Mouse (Mus musculus): Measurements from ENCODE around the gene Map3k4.
"Not testable (repeated sequence)": the region's sequence is repeated elsewhere in the genome, so short reads cannot be mapped to it uniquely, and the experiment has no call there.

The Map3k4 gene

DNA sequence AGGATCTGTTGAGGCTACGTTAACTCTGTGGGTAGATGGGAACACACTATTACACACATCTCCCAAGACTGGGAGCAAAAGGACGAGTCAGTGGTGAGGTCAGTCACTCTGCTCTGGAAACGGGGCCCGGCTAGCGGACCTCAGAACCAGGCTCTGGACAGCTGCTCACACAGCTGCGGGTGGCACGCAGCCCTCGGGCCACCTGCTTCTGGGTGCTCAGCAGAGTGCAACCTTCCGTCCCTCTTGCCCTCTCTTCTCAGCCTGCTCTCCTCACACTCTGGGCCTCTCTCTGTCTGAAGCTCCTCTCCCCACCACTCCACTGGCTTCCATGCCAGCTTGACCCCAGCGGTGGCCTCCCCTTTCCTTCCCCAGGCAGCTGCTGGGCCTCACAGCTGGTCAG lies 50.1 kb downstream of the Map3k4 start:
- DNase-seq (ENCODE audit: low read depth) = no peak

DNA sequence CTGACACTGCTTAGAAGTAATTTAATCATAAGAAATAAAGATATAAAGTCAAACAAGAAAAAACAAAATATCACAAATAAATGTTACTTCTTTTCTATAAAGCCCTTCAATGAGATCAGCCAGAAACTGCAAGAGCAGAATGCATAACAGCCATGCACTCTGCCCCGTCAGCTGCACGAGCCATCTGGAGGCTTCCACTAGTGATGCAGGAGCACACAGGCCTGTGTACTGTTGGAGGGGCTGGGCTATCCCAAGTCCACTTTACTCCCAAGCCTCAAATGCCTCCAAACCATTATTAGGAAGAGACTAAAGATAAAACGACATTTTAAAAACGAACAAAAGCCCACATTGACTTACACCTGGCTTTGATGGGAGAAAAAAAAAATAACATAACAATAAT lies 50.5 kb downstream of the Map3k4 start:
- no peak for DNase-seq (ENCODE audit: low read depth)

DNA sequence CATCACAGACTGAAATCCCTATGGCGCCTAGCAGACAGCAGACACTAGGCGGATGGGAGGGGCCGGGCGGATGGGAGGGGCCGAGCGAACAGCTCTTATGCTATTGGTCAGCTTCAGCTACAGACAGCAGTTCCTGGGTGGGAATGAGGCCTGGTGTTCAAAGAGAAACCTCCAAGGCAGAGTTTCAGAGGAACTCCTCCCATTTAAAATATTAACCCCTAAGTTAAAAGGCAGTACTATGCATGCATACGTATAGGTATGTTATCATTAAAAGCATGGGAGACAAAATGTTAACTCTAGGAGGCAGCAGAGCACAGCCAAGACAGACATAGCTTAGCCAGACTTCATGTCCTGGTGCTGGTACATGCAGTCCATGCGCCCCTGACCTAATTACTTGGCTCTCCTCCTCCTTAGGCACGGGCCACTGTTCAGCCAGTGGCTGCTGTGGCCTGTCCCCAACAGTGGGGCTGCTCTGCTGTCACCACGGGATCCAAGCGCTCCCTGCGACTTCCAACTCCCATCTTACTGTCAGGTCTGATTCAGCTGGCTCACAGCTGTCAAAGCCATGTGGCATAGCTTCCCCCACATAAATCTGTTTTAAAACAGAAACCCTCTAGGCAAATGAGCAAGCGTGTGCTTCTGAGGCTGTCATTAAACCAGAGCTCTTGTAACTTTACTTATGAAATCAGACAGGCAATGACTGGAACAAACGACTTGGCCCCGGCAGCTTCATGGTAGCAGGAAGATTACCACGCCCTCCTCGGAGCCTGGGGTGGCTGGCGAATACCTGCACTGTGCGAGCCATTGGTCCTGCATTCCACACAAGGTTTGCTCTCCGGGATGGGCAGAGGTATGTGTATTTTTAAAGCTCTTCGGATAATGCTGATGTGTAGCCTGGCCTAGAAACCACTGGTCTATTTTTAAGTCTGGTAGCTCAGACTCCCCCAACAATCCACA lies 52.3 kb downstream of the Map3k4 start:
- DNase-seq (ENCODE audit: low read depth) = peak; percentile 9

- DNase-seq (ENCODE audit: low read depth) = no peak
These were observed 54.3 kb downstream of the Map3k4 start for GRCm38 (mm10) chr17:12264293-12264692.

- DNase-seq (ENCODE audit: low read depth) = no peak
These were observed 54.8 kb downstream of the Map3k4 start for GRCm38 (mm10) chr17:12263787-12264186.

DNA sequence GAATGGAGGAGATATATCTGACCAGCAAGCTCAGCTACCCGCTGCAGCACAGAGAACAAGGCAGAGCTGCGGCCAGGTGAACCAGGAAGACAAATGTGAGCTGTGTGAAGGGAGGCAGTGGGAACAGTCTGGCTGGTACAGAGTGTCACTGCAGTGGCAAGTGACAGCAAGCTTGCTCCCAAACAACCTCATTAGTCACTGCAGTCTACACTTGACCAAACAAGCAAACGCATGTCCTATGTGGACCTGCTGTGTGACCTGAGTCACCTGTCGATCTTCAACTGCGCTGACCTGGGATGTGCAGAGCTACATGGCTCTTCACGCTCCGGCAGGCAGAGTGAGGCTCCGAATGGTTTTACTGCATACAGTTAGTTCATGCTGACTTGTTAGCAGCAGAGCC lies 55.7 kb downstream of the Map3k4 start:
- DNase-seq (ENCODE audit: low read depth) = no peak

DNA sequence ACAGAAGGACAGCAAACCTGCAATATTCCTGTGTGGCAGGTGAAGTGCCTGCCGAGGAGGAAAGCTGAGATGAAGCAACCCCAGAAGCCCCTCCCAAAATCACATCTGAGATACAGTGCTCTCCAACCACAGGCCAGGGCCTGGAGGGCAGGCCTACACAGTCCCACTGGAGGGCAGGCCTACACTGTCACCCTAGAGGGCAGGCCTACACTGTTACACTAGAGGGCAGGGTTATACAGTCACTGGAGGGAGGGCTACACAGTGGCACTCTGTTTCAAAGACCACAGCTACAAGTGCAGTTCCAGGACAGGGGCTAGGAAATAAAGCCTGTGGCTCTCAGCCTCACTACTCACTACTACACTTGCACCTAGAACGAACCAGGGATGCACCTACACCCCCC lies 56.7 kb downstream of the Map3k4 start:
- no peak for DNase-seq (ENCODE audit: low read depth)

DNA sequence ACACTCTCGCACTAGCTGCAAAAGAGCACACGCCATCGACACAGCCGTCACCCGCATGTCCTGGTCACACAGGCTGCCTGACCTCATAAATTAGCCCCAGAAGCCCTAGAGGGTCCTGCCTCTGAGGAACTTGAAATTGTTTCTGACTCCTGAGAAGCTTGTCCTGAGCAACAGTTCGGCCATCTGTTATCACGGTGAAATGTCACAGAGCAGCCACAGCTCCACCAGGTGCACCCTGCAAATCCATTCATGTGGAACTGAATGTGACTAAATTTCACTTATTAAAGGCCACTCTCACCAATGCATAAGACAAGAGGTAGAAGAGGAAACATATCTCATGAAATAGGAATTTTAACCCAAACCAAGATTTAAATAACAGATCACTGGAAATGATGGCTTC lies 57.2 kb downstream of the Map3k4 start:
- no peak for DNase-seq (ENCODE audit: low read depth)

- no peak for DNase-seq (ENCODE audit: low read depth)
These were observed 58.6 kb downstream of the Map3k4 start for GRCm38 (mm10) chr17:12259957-12260356.

DNA sequence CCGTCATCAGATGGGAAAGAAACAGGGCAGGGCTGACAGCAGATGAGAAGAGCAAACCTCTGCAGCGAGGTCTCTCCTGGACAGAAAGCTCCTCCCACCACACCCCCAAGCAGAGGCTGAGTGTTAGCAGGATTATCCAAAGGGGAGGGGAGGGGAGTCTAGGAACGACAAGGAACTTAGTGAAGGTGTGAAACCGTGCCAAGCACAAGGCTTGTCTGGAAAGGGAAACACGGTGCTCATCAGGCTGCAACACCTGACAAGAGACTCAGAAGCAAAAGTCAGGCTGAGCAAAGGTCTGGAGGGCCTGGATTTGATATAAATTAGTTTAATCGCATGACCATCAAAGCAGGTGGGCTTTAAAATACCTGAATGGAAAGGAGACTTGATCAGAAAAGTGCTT lies 60.1 kb downstream of the Map3k4 start:
- no peak for DNase-seq (ENCODE audit: low read depth)

DNA sequence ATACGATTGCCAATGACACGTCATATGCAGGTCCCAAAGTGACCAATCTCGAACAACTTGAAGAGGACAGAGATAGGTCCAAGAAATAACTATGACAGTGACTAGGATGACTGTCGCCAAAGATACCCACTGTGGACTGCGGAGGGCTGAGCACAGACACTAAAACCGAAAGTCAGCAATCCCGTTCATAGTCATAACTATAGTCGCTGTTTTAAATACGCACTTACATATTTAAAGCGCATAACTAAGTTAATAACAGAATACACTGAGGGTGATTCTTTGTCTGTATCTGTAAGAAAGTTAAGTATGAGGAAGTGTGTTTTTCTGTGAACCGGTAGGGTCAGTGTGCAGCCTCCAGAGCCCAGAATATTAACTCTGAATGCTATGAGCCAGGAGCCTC lies 62.5 kb downstream of the Map3k4 start:
- no peak for DNase-seq (ENCODE audit: low read depth)

GRCm38 (mm10) chr17:12250581-12250980 lies 68.0 kb downstream of the Map3k4 start:
- no peak for DNase-seq (ENCODE audit: low read depth)

- DNase-seq (ENCODE audit: low read depth) = peak; percentile 70
These were observed 68.7 kb downstream of the Map3k4 start for GRCm38 (mm10) chr17:12249783-12250504.

- DNase-seq (ENCODE audit: low read depth) = no peak
These were observed 77.9 kb downstream of the Map3k4 start for GRCm38 (mm10) chr17:12240701-12241100.

DNA sequence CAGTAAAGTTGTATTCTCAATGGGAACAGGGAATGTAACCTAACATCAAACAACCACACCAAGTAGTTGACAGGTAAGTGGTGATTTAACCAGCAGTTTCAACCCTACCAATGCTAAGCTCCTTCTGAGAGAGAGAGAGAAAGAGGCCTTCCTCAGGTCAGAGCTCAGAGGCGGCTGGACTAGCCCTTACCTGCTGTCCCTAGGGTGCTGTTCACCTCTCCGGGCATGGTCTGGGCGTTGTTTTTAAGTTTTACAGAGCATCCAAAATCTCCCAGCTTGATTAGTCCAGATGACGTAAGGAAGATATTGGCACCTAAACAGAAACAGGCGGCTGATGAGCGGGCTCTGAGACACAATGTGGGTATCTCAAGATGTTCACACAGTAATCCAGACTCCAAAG lies 85.9 kb downstream of the Map3k4 start:
- DNase-seq (ENCODE audit: low read depth) = no peak

DNA sequence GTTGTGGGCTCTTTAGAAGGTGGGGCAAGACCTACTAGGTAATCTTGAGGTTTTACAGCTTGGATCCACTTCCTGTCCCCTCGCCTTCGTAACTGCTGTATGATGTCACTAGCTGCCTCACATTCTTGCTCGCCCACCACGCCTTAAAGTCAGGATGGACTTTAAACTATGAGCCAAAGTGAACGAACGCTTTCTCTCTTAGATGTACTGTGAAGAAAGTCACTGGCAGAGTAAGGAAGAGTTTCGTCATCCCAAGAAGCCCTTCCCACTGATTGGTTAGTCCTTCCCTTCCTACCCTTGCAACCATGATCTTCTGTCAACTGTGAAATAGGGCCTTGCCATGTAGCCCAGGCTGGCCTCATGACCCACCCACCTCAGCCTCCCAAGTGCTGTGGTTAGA lies 87.5 kb downstream of the Map3k4 start:
- DNase-seq (ENCODE audit: low read depth) = no peak

GRCm38 (mm10) chr17:12230167-12230566 lies 88.4 kb downstream of the Map3k4 start:
- no peak for DNase-seq (ENCODE audit: low read depth)

DNA sequence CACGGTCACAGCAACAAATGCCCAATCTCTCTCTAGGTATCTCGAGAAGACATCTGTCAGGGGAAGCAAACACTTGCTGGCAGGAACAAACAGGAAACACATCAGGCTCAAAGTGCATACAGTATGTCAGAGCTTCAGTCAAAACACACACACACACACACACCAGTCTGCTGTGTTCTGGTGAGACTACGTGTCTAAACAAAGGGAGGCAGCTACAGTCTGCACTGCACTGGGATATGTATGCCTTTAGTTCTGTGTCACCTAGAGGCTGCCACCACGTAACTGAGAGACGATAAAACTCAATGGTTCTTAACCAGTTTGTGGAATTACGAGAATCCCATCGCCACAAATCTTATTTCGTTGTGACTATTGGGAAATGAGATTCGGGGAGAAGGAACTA lies 88.8 kb downstream of the Map3k4 start:
- no peak for DNase-seq (ENCODE audit: low read depth)

DNA sequence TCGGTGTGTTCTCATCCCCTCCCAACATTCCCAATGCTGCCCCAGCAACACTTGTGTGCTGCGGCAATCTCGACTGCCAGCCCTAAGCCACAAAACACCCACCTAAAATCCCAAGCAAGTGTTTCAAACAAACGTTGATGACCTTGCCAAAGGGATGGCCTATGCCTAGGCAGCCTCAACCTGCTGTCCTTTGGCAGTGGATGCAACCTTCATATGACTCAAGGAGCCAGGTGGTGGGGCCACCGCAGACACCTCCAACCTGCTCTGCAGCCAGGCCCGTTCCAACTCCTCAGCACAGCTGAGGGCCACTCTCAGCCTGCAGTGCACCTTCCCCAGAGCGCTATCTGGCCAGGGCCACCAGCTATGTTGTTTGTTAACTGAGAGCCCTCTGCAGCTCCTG lies 90.1 kb downstream of the Map3k4 start:
- DNase-seq (ENCODE audit: low read depth) = no peak

GRCm38 (mm10) chr17:12228001-12228400 lies 90.6 kb downstream of the Map3k4 start:
- no peak for DNase-seq (ENCODE audit: low read depth)

DNA sequence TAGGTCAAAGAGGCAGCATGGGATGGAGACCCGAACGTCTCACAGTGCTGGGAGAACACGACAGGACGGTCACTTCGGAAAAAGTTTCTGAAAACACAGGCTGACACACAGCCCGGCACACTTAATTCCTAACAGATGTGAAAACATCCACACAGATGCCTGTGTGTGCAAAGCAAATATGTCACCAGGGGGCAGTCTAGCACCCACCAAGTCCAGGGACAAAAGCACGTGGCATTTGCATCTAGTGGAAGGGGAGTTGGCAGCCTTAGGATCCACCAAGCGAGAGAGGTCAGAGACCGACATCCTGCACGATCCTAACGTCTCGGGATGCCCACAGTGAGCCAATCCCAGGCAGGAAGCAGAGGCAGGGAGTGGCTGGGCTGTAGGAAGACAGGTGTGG lies 92.0 kb downstream of the Map3k4 start:
- DNase-seq (ENCODE audit: low read depth) = peak; percentile 48

DNA sequence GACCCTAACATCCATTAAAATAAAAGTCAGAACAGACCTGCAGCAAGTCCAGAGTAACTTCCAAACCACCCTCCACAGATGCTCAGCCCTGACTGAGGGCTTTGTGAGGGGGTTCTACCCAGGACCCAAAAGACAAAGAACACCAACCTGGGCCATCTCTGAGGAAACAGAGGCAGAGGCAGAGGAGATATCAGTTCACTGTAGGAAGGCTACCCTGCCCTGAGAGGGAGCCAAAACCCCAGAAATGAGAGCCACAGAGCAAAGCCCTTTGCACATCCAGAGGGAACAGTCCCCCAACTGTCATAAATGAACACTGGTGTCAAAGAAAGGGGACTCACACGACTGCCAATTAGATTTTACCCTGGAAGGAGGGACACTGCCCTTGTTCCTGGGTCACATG lies 93.4 kb downstream of the Map3k4 start:
- no peak for DNase-seq (ENCODE audit: low read depth)

- not testable (repeated sequence) for DNase-seq (ENCODE audit: low read depth)
These were observed 94.0 kb downstream of the Map3k4 start for GRCm38 (mm10) chr17:12224551-12224950.
